Mouse (Mus musculus) kidney, postnatal 14 days (tissue): ENCODE results near the gene Gm20662.
A peak's percentile ranks its signal among the peaks of the same experiment; 100 is the strongest.
"Not testable (repeated sequence)": the region's sequence is repeated elsewhere in the genome, so short reads cannot be mapped to it uniquely, and the experiment has no call there.

Experiments
- DNase-seq: peaks from one replicate; pipeline ENCODE4 v3.0.0; 2022; ENCODE audit warnings: mixed read lengths

The Gm20662 gene

GRCm38 (mm10) chr9:108013577-108013976 is 17.4 kb downstream of the Gm20662 start:
- DNase-seq = not testable (repeated sequence)

- DNase-seq = no peak
Observed at GRCm38 (mm10) chr9:108017127-108017526, 21.0 kb downstream of the Gm20662 start.

GRCm38 (mm10) chr9:108020741-108021140 is 24.6 kb downstream of the Gm20662 start:
- no peak for DNase-seq

GRCm38 (mm10) chr9:108023216-108023615 is 27.1 kb downstream of the Gm20662 start:
- DNase-seq = no peak

GRCm38 (mm10) chr9:108026584-108026983 is 30.4 kb downstream of the Gm20662 start:
- DNase-seq = no peak

GRCm38 (mm10) chr9:108027867-108028266 is 31.7 kb downstream of the Gm20662 start:
- DNase-seq = no peak

- no peak for DNase-seq
Observed at GRCm38 (mm10) chr9:108032126-108032525, 36.0 kb downstream of the Gm20662 start.

GRCm38 (mm10) chr9:108035331-108036156 is 39.4 kb downstream of the Gm20662 start:
- DNase-seq = no peak

GRCm38 (mm10) chr9:108044751-108045492 is 48.8 kb downstream of the Gm20662 start:
- DNase-seq = no peak

GRCm38 (mm10) chr9:108046582-108046981 is 50.4 kb downstream of the Gm20662 start:
- no peak for DNase-seq

- no peak for DNase-seq
Observed at GRCm38 (mm10) chr9:108047601-108048565, 51.7 kb downstream of the Gm20662 start.

- no peak for DNase-seq
Observed at GRCm38 (mm10) chr9:108048566-108048955, 52.4 kb downstream of the Gm20662 start.

GRCm38 (mm10) chr9:108049016-108049455 is 52.9 kb downstream of the Gm20662 start, which contains the start of gene Gmppb:
Gene Gmppb (plus strand): TSS chr9:108049242.
- peak; percentile 98 for DNase-seq

- no peak for DNase-seq
Observed at GRCm38 (mm10) chr9:108049561-108050251, 53.6 kb downstream of the Gm20662 start.

GRCm38 (mm10) chr9:108051184-108051930 is 55.2 kb downstream of the Gm20662 start:
- DNase-seq = no peak

GRCm38 (mm10) chr9:108051931-108052220 is 55.7 kb downstream of the Gm20662 start:
- no peak for DNase-seq

- DNase-seq = no peak
Observed at GRCm38 (mm10) chr9:108052411-108052810, 56.3 kb downstream of the Gm20662 start.

GRCm38 (mm10) chr9:108052885-108053664 is 56.9 kb downstream of the Gm20662 start, which contains the start of gene Amigo3:
Gene Amigo3 (plus strand): TSS chr9:108053159.
- peak; percentile 98 for DNase-seq

- DNase-seq = no peak
Observed at GRCm38 (mm10) chr9:108053665-108054225, 57.6 kb downstream of the Gm20662 start.
